Mouse (Mus musculus) brain, adult 2 months (tissue): ENCODE results near the gene Ngly1.

Source experiments
- DNase-seq: peaks from one replicate; pipeline ENCODE4 v3.0.0; 2011; ENCODE audit warnings: low read depth, low spot score

The Ngly1 gene

DNA sequence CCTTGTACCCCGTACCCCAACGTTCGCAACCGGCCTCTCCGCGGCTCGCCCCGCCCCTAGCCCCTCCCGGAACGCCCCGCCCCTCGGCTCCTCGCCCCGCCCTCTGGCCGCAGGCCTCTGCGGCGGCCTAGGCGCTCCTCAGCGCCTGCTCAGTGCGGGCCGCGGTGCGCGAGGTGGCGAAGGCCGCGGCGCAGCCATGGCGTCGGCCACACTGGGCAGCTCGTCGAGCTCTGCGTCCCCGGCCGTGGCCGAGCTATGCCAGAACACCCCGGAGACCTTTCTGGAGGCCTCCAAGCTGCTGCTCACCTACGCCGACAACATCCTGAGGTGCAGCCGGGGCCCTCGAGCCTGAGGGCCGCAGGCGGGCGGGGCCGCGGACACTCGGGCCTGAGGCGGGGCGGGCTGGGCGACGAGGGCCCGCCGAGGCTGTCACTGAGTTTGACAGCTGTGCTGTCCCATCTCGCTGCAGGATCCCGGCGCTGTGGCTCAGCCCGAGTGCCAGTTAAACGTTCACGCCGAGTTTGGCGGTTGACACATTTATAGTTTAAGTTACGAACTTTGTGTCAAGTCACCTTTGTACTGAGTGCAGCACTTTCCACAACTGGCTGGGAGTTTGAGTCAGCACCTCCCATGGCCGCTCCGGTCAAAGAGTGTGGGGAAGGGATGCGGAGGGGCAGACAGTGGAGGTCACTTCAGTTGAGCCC is at the start of gene Ngly1, which contains the start of gene Oxsm:
Gene Ngly1, plus strand, starts transcription at position 110 of the 704 bp plus-strand sequence.
Gene Oxsm, minus strand, starts transcription at position 638 of the 704 bp plus-strand sequence.
- DNase-seq, result peak; percentile 93

- no peak for DNase-seq
These were observed 48.7 kb upstream of the Ngly1 start for GRCm38 (mm10) chr14:16200220-16200912.

DNA sequence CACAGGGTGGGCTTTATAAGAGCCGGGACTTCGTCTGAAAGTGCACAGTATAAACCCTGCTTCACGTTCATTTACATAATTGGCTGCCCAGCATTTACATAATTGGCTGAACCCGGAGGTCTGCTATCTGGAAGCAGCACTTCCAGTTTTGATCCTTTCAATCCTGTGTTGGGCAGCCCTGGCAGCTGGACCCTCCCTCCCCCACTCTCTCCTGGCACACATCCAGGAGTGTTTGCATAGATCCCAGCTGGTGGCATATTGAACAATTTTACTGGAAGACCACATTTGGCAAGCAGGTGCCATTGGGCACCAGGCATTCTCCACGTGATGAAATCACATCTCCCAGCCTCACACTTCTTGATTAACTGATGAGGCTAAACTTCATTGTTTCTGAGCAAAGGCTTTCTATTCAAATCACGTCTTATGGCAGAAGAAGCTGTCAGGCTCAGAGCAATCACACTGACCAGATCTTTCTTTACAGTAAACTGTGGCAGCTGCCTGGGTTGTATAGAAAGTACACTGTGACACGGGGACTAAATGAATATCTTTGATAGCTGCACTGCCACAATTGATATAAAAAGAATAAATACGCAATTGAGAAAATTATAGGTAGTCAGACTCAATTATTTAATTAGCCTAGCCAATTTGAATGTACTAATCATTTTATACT is 48.0 kb upstream of the Ngly1 start:
- DNase-seq, result peak; percentile 79

DNA sequence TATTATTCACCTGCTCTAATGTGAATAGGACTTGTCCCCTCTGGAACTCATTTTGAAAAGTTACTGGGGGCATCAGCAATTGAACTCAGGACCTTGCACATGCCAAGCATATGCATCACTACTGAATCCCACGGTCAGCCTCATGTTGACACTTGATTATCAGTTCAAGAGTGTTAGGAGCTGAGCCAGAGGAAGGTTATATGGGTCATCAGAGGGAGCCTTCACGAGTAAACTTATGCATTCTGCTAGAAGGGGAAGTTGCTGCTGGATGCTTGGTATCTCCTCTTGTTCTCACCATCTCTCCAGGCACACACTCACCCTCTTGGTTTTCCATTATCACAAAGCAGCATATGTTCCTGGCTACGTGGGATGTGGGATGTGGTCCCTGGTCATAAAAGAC is 47.4 kb upstream of the Ngly1 start:
- DNase-seq, result no peak

- DNase-seq, result no peak
These were observed 41.4 kb upstream of the Ngly1 start for GRCm38 (mm10) chr14:16207722-16208121.

- peak; percentile 63 for DNase-seq
These were observed 30.1 kb upstream of the Ngly1 start for GRCm38 (mm10) chr14:16219015-16219414.

DNA sequence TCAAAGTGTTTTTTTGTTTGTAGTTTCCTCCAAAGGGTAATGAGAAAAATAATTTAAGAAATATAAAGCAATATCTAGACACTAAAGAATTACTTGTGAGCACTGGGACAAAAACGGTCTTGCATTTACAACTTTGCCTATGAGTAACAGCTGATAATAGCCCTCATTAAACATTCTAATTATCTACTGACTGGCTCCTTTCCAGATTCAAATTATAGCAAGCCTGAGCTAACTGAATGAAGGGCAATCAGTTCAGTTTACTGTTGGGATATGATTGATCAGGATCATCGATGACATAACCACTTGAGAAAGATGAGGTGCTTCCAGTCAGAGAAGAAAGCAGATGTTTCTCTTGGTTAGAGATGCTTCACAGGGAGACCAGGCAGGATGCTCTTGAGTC is 19.7 kb upstream of the Ngly1 start:
- DNase-seq, result no peak

DNA sequence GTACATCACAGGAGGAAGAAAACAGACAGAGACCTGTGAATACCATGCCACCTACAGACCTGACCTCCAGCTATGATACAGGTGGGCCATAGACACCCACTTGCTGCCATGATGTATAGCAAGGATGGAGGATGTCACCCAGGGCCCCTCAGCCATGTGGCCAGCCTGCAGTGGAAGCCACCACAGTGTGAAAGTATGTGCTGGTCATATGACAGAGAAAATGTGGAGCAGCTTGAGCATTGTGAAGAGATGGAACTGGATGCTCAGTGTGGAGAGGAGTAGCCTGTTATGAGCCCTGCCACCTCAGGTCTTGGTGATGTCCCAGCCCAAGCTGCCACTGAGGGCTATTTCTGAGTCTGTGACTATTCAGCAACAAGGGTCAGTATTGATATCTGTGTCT is 18.5 kb upstream of the Ngly1 start:
- DNase-seq, result no peak

DNA sequence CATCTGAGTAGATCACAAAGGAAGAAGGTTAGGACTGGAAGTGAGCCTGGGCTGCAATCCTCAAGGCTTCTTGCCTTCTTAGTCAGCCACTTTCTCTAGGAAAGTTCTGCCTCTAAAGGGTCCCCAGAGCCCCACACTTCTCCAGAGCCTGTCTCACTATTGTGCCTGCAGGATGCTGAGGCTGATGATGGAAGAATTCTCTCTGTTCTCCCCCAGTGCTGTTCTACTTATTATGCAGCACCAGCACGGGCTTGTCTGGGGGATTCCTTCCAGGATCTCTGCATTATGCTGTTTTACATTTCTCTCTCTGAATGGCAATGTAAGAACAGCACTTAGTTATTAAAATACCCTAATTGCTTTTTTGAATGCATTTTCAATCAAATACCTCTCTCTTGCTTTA is 15.6 kb upstream of the Ngly1 start:
- no peak for DNase-seq

DNA sequence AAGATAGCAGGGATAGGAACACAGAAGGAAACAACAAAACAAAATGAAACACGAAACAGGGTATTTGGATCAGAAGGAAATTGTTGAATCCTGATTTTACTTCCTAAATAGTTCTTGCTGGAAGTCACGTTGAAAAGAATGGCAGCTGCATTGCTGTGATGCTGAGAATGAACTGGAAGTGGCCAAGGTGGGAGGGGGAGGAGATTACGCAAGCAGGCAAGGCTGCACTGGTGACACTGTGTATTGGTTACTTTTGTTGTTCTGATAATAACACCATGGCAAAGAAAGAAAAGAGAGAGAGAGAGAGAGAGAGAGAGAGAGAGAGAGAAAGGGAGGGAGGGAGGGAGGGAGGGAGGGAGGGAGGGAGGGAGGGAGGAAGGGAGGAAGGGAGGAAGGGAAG is 12.6 kb upstream of the Ngly1 start:
- DNase-seq, result no peak

GRCm38 (mm10) chr14:16242193-16242815 is 6.8 kb upstream of the Ngly1 start:
- DNase-seq, result no peak

DNA sequence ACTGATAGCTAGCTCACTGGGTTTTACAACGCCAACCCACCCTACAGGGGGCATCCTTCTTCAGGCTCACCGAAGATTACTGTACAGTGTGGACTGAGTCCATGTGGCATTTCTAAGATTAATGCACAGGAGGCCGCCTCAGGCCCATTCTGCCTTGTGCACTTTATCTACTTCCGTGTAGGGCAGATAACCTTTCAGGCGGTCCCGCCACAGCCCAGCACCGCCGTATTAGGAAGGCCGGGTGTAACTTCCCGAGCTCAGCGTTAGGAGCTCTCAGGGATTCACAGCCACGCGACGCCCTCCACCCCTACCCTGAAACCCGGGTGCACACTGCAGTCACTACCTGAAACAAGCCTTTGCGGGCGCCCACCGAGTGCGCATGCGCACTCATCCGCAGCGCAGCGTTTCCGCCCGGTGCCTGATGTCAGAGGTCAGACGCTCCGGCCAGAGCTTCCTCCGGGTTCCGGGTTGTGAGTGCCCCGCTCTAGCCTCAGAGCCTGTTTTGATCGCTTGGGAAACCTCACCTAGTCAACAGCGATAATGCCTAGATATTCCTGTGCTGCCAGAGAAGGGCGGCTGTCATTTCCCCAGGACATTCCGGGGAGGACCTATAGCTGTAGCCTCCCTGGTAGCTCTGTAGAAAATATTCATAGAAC is 6.0 kb upstream of the Ngly1 start:
- peak; percentile 93 for DNase-seq

DNA sequence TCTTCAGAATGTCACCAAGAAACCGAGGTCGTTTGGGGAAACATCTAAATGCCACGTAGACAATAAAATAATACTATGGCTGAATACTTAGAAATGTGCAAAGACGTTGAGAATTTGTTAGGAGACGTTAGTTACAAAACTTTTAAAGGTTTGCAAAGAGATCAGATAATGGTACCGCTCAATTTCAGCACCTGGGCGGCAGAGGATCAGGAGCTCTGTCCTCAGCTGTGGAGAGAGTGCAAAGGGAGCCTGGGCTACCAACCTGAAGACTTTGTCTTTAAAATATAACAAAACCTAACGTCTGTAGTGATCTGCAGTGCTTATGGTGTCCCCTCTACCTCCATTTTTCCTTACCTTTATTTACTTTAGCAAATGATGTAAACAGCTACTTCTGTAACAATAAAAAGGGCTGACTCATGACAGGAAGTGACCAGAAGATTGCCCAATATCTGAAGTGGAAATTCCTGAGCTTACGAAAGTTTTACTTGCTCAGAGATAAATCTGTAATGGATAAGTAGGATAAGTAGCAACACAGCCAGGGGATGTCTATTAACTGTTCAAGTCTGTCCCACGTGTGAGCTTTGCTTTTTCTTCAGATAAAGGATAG is 5.4 kb upstream of the Ngly1 start:
- no peak for DNase-seq

- no peak for DNase-seq
These were observed 4.7 kb upstream of the Ngly1 start for GRCm38 (mm10) chr14:16244370-16244769.

DNA sequence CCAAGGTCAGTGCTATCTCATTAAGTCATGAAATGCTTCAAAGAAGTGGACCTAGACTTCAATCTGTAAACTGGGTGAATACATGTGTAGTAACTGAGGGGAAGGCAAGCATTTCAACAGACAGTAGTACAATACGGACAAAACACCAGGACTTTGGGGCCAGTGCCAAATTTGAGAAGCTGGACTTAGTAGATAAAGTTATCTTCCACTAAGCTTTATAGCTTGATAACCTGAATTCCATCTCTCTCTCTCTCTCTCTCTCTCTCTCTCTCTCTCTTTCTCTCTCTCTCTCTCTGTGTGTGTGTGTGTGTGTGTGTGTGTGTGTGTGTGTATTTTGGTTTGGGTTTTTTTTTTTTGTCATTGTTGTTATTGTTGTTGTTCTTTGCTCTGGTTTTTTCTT is 4.0 kb upstream of the Ngly1 start:
- no peak for DNase-seq

- no peak for DNase-seq
These were observed 2.7 kb upstream of the Ngly1 start for GRCm38 (mm10) chr14:16246340-16246912.

DNA sequence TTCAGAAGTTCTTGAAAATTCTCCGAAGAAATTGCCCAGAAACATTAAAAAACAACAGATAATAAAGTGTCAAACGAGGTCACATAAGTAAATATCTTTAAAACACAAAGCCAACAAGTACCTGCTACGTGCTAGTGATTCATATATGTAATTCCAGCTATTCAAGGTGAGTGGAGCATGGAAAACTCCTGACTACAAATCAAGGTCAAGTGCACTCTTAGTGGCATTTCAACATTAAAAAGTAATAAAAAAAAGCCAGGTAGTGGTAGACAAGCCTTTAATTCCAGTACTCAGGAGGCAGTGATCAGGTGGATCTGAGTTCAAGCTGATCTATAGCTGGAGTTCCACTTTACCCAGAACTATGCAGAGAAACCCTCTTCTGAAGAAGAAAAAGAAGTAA is 945 bp upstream of the Ngly1 start:
- no peak for DNase-seq

- no peak for DNase-seq
These were observed 400 bp upstream of the Ngly1 start for GRCm38 (mm10) chr14:16248603-16249157.

- DNase-seq, result no peak
These were observed 1.0 kb downstream of the Ngly1 start for GRCm38 (mm10) chr14:16250099-16250498.

GRCm38 (mm10) chr14:16255745-16256144 is 6.7 kb downstream of the Ngly1 start:
- DNase-seq, result no peak

DNA sequence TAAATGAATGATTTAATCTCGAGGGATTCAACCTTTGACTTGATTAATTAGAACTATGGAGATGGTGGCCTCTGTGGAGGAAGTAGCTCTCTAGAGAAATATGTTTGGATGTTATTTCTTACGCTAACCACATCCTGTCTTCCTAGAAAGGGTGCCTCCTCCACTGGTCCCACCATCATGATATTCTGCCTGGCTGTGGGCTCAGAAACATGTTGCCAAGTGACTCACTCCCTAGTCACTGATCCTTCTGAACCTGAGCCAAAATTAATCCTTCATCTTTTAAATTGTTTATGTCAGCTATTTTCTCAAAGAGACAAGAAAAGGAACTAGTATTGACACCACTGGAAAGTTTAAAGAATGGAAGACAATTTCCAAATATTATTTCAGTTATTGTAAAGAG is 7.1 kb downstream of the Ngly1 start:
- peak; percentile 37 for DNase-seq
